Mouse (Mus musculus) G1E (cell line): ENCODE data around the gene Det1.

Experiments used
- CTCF ChIP-seq: IDR thresholded peaks from 2 replicates; pipeline ENCODE4 v1.5.1; 2012; ENCODE audit warnings: low read depth, low read length, inconsistent platforms, mixed read lengths
- POLR2AphosphoS5 ChIP-seq: IDR thresholded peaks from 2 replicates; pipeline ENCODE4 v1.6.1; 2012; ENCODE audit warnings: low read depth, low read length, inconsistent platforms; ENCODE audit not compliant: insufficient replicate concordance
- TAL1 ChIP-seq: conservative IDR thresholded peaks from 2 replicates; pipeline ENCODE4 v1.6.1; 2012; ENCODE audit warnings: low read depth, low read length, inconsistent platforms, mixed read lengths

- no peak for TF ChIP-seq CTCF
- no peak for TF ChIP-seq TAL1
- no peak for TF ChIP-seq POLR2AphosphoS5
Observed at GRCm38 (mm10) chr7:78841601-78842000, 5.5 kb downstream of the Det1 start.
